Mouse (Mus musculus) liver, postnatal 0 days (tissue): ENCODE results near the gene Bcat2. TPM values are rescaled to one million over a fixed set of nuclear protein-coding genes. Genes with fewer than 3 reads are reported as not detected.

Experiments
- ATAC-seq: fragments of 200-750 bp; cut with Nextera tagmentation; 2 replicates; pipeline ENCODE4 v1.8.0; 2017; ENCODE audit warnings: mild to moderate bottlenecking, moderate library complexity
- DNase-seq: peaks from one replicate; pipeline ENCODE4 v3.0.0-alpha.2; 2016
- H3K27ac ChIP-seq: fragments of 300-500 bp; sonication (generic); 2 replicates; pipeline ENCODE4 v1.5.1; 2014; ENCODE audit warnings: antibody characterized with exemption, moderate library complexity, mild to moderate bottlenecking, low read depth
- H3K27me3 ChIP-seq: fragments of 300-500 bp; sonication (generic); 2 replicates; pipeline ENCODE4 v1.6.1; 2014; ENCODE audit warnings: low read length, control low read depth, mixed read lengths; ENCODE audit not compliant: insufficient read depth
- H3K36me3 ChIP-seq: fragments of 300-500 bp; sonication (generic); replicated peaks from 2 replicates; pipeline ENCODE4 v1.6.1; 2014; ENCODE audit warnings: mild to moderate bottlenecking, control low read depth, low read length, moderate library complexity, mixed read lengths; ENCODE audit not compliant: insufficient read depth
- H3K4me1 ChIP-seq: fragments of 300-500 bp; sonication (generic); 2 replicates; pipeline ENCODE4 v1.6.1; 2014; ENCODE audit warnings: antibody characterized with exemption, mild to moderate bottlenecking, control low read depth; ENCODE audit not compliant: insufficient read depth
- H3K4me2 ChIP-seq: fragments of 300-500 bp; sonication (generic); 2 replicates; pipeline ENCODE4 v1.6.1; 2014; ENCODE audit warnings: low read depth, mild to moderate bottlenecking, low read length, moderate library complexity, mixed read lengths
- H3K4me3 ChIP-seq: fragments of 300-500 bp; sonication (generic); 2 replicates; pipeline ENCODE4 v1.5.1; 2014; ENCODE audit warnings: low read depth, low read length
- H3K9ac ChIP-seq: fragments of 300-500 bp; sonication (generic); replicated peaks from 2 replicates; pipeline ENCODE4 v1.6.1; 2014; ENCODE audit warnings: mild to moderate bottlenecking, moderate library complexity
- H3K9me3 ChIP-seq: fragments of 300-500 bp; sonication (generic); 2 replicates; pipeline ENCODE4 v1.6.1; 2016; ENCODE audit warnings: mild to moderate bottlenecking, control low read depth, low read length, mixed read lengths
- CTCF ChIP-seq: sonication (generic); IDR thresholded peaks from 2 replicates; pipeline ENCODE4 v1.5.1; 2016; ENCODE audit warnings: antibody characterized with exemption, low read depth
- EP300 ChIP-seq: IDR thresholded peaks from 2 replicates; pipeline ENCODE4 v1.6.1; 2016; ENCODE audit warnings: antibody characterized with exemption, low read depth, mild to moderate bottlenecking
- WGBS: fragments of 180-500 bp; shearing (Covaris S2); extraction: QIAGEN DNeasy Blood & Tissue Kit; methylation state at CpG from one replicate; pipeline ENCODE4 v1.1.7; 2014; ENCODE audit not compliant: insufficient replicate concordance; 5-methylcytosine and 5-hydroxymethylcytosine counted together
- polyA plus RNA-seq: library from polyadenylated mRNA; unstranded; fragments of >200 nt; fragmentation: Nextera tagmentation; extraction: Ambion mirVana; gene quantifications from 2 replicates; pipeline ENCODE4 v1.2.1, GENCODE M21; 2015

Bcat2 gene
- polyA plus RNA-seq, 1 experiment from 2014 or later = 32.3 TPM

- H3K9ac ChIP-seq = no peak overlapping the region
- DNase-seq = no peak
- TF ChIP-seq CTCF (no peak), EP300 (no peak)
- H3K9me3 ChIP-seq = no peaks in the 10 kb centered on the region
- H3K27ac ChIP-seq = peak overlapping the region; percentile 41; the same call in 1 of the 2 replicates
- peak; percentile 33 for ATAC-seq
- H3K4me3 ChIP-seq = no peak overlapping the region
- H3K36me3 ChIP-seq = no peaks in the 10 kb centered on the region
- H3K4me2 ChIP-seq = no peak overlapping the region
- 59% methylated on average over 11 of the region's 11 CpGs for WGBS
- peaks cover 6% of the 10 kb centered on the region; the same call in 1 of the 2 replicates for H3K27me3 ChIP-seq
- H3K4me1 ChIP-seq = 0 out of 2 replicates have a peak, but pooled peaks cover 3% of the 10 kb centered on the region
Measured at GRCm38 (mm10) chr7:45634946-45635681, 65.2 kb downstream of the Bcat2 start.

GRCm38 (mm10) chr7:45635711-45636688 is 66.0 kb downstream of the Bcat2 start:
- Histone ChIP-seq H3K9ac (no peak overlapping the region), H3K4me3 (no peak overlapping the region), H3K36me3 (no peaks in the 10 kb centered on the region), H3K9me3 (no peaks in the 10 kb centered on the region), H3K27ac (0 out of 2 replicates have a peak overlapping the region, but pooled peaks have one; percentile 25), H3K4me1 (0 out of 2 replicates have a peak, but pooled peaks cover 3% of the 10 kb centered on the region), H3K27me3 (peaks cover 6% of the 10 kb centered on the region; the same call in 1 of the 2 replicates), H3K4me2 (no peak overlapping the region)
- DNase-seq = no peak
- no peak for ATAC-seq
- TF ChIP-seq EP300 = no peak
- TF ChIP-seq CTCF = no peak
- WGBS = 55% methylated on average over 15 of the region's 15 CpGs

DNA sequence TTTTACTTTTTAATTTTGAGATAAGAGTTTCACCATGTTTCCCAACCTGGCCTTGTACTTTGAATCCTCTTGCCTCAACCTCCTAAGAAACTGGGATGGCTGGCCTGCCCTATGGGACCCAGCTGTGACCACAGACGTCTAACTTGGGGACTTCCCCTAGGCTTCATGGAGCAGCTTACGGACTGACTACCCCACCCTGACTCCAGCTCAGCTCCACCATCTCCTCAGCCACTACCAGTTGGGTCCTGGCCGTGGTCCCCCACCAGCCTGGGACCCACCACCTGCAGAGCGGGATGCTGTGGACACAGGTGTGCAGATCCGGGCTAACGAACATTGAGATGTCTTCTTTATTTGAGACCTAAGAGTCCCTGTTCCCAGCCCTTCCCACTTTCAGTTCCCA is 67.8 kb downstream of the Bcat2 start:
- H3K27me3 ChIP-seq = no peaks in the 10 kb centered on the region; the same call in 1 of the 2 replicates
- no peaks in the 10 kb centered on the region; the same call in 1 of the 2 replicates for H3K4me1 ChIP-seq
- 84% methylated on average over 6 of the region's 6 CpGs for WGBS
- H3K4me3 ChIP-seq = no peak overlapping the region
- no peak overlapping the region for H3K9ac ChIP-seq
- no peak overlapping the region for H3K27ac ChIP-seq
- H3K4me2 ChIP-seq = no peak overlapping the region
- ATAC-seq (no peak), DNase-seq (no peak)
- no peaks in the 10 kb centered on the region for H3K36me3 ChIP-seq
- no peaks in the 10 kb centered on the region for H3K9me3 ChIP-seq
- TF ChIP-seq CTCF (no peak), EP300 (no peak)

- TF ChIP-seq CTCF = no peak
- no peak for TF ChIP-seq EP300
- Histone ChIP-seq H3K27ac (no peak overlapping the region), H3K9me3 (no peaks in the 10 kb centered on the region), H3K4me2 (no peak overlapping the region), H3K9ac (no peak overlapping the region), H3K4me3 (no peak overlapping the region), H3K4me1 (peaks cover 5% of the 10 kb centered on the region; the same call in 1 of the 2 replicates), H3K27me3 (no peaks in the 10 kb centered on the region; the same call in 1 of the 2 replicates), H3K36me3 (no peaks in the 10 kb centered on the region)
- ATAC-seq = peak; percentile 78
- WGBS = 58% methylated on average over 29 of the region's 29 CpGs
- DNase-seq = peak; percentile 78
Measured at GRCm38 (mm10) chr7:45638623-45639401, 68.9 kb downstream of the Bcat2 start.

Other genes with a start within 250 kb of the Bcat2 start
- 6.9 and 7.0 TPM in 2 replicates for gene Trpm4, start 236.4 kb upstream of the Bcat2 start, polyA plus RNA-seq
- gene Hrc, start 234.9 kb upstream of the Bcat2 start, polyA plus RNA-seq = 0.05 and 0.31 TPM in 2 replicates
- not detected in 2 replicates for gene Ppfia3, start 203.1 kb upstream of the Bcat2 start, polyA plus RNA-seq
- not detected in 2 replicates for gene Lin7b, start 199.6 kb upstream of the Bcat2 start, polyA plus RNA-seq
- 53.7 and 57.2 TPM in 2 replicates for gene Snrnp70, start 174.4 kb upstream of the Bcat2 start, polyA plus RNA-seq
- gene Kcna7, start 164.5 kb upstream of the Bcat2 start, polyA plus RNA-seq = 0.05 TPM in 1 of 2 replicates, not detected in the other
- gene Ntf5, start 156.5 kb upstream of the Bcat2 start, polyA plus RNA-seq = 0.05 and 0.15 TPM in 2 replicates
- not detected in 2 replicates for gene Lhb, start 149.3 kb upstream of the Bcat2 start, polyA plus RNA-seq
- 3.3 TPM in 2 replicates for gene Gys1, start 135.3 kb upstream of the Bcat2 start, polyA plus RNA-seq
- 30.1 and 36.5 TPM in 2 replicates for gene Ruvbl2, start 132.1 kb upstream of the Bcat2 start, polyA plus RNA-seq
- 5,147 and 5,518 TPM in 2 replicates for gene Ftl1, start 110.3 kb upstream of the Bcat2 start, polyA plus RNA-seq
- gene Bax, start 103.3 kb upstream of the Bcat2 start, polyA plus RNA-seq = 59.6 and 60.8 TPM in 2 replicates
- gene Tulp2, start 88.3 kb upstream of the Bcat2 start, polyA plus RNA-seq = 0.22 and 0.30 TPM in 2 replicates
- gene Gm45808, start 83.3 kb upstream of the Bcat2 start, polyA plus RNA-seq = 0.15 and 0.33 TPM in 2 replicates
- gene Dhdh, start 81.3 kb upstream of the Bcat2 start, polyA plus RNA-seq = 8.4 and 9.5 TPM in 2 replicates
- gene Nucb1, start 59.7 kb upstream of the Bcat2 start, polyA plus RNA-seq = 91.5 and 103 TPM in 2 replicates
- gene Ppp1r15a, start 43.9 kb upstream of the Bcat2 start, polyA plus RNA-seq = 104 and 113 TPM in 2 replicates
- 0.51 and 0.91 TPM in 2 replicates for gene Plekha4, start 43.8 kb upstream of the Bcat2 start, polyA plus RNA-seq
- 0.24 and 0.62 TPM in 2 replicates for gene Hsd17b14, start 15.3 kb upstream of the Bcat2 start, polyA plus RNA-seq
- 7.6 and 7.8 TPM in 2 replicates for gene Fgf21, start 45.3 kb downstream of the Bcat2 start, polyA plus RNA-seq
- gene Fut1, start 47.1 kb downstream of the Bcat2 start, polyA plus RNA-seq = 0.56 TPM in 1 of 2 replicates, not detected in the other
- gene Izumo1, start 51.7 kb downstream of the Bcat2 start, polyA plus RNA-seq = 0.09 TPM in 1 of 2 replicates, not detected in the other
- gene Rasip1, start 57.3 kb downstream of the Bcat2 start, polyA plus RNA-seq = 3.4 and 3.6 TPM in 2 replicates
- 0.31 and 0.54 TPM in 2 replicates for gene Mamstr, start 69.8 kb downstream of the Bcat2 start, polyA plus RNA-seq
- not detected in 2 replicates for gene Fut2, start 96.2 kb downstream of the Bcat2 start, polyA plus RNA-seq
- gene Ntn5, start 113.9 kb downstream of the Bcat2 start, polyA plus RNA-seq = 0.07 TPM in 1 of 2 replicates, not detected in the other
- gene Sec1, start 124.2 kb downstream of the Bcat2 start, polyA plus RNA-seq = 0.04 TPM in 1 of 2 replicates, not detected in the other
- 0.14 and 0.15 TPM in 2 replicates for gene Car11, start 129.7 kb downstream of the Bcat2 start, polyA plus RNA-seq
- gene Dbp, start 134.9 kb downstream of the Bcat2 start, polyA plus RNA-seq = 3.6 and 5.2 TPM in 2 replicates
- gene Rpl18, start 145.3 kb downstream of the Bcat2 start, polyA plus RNA-seq = 494 and 510 TPM in 2 replicates
- gene Sphk2, start 147.8 kb downstream of the Bcat2 start, polyA plus RNA-seq = 15.5 and 17.3 TPM in 2 replicates
- gene Fam83e, start 151.1 kb downstream of the Bcat2 start, polyA plus RNA-seq = 0.13 TPM in 1 of 2 replicates, not detected in the other
- gene Spaca4, start 155.7 kb downstream of the Bcat2 start, polyA plus RNA-seq = not detected in 2 replicates
- gene Lmtk3, start 213.6 kb downstream of the Bcat2 start, polyA plus RNA-seq = not detected in 2 replicates
- gene Sult2b1, start 214.5 kb downstream of the Bcat2 start, polyA plus RNA-seq = 0.26 and 0.38 TPM in 2 replicates
- 21.4 and 24.2 TPM in 2 replicates for gene Cyth2, start 244.4 kb downstream of the Bcat2 start, polyA plus RNA-seq